Mouse (Mus musculus): ENCODE measurements around the gene Gm884. TPM values are rescaled to one million over a fixed set of nuclear protein-coding genes. Genes with fewer than 3 reads are reported as not detected.
A peak's percentile ranks its signal among the peaks of the same experiment; 100 is the strongest.
"Not testable (repeated sequence)": the region's sequence is repeated elsewhere in the genome, so short reads cannot be mapped to it uniquely, and the experiment has no call there.

The Gm884 gene
- total RNA-seq, 2 experiments from 2014 or later, result not detected

GRCm38 (mm10) chr11:103636261-103636660 is 15.3 kb upstream of the Gm884 start:
- no peak for ATAC-seq (replicated peaks; ENCODE audit: poor library complexity, severe bottlenecking)

- no peak for ATAC-seq (replicated peaks; ENCODE audit: poor library complexity, severe bottlenecking)
These were observed 14.5 kb upstream of the Gm884 start for GRCm38 (mm10) chr11:103635481-103635880.

GRCm38 (mm10) chr11:103634806-103635205 is 13.9 kb upstream of the Gm884 start:
- no peak for ATAC-seq (replicated peaks; ENCODE audit: poor library complexity, severe bottlenecking)

- no peak for ATAC-seq (replicated peaks; ENCODE audit: poor library complexity, severe bottlenecking)
These were observed 6.5 kb upstream of the Gm884 start for GRCm38 (mm10) chr11:103627453-103627852.

GRCm38 (mm10) chr11:103610772-103611171 is 10.2 kb downstream of the Gm884 start:
- no peak for ATAC-seq (replicated peaks; ENCODE audit: poor library complexity, severe bottlenecking)

GRCm38 (mm10) chr11:103606611-103607010 is 14.3 kb downstream of the Gm884 start:
- ATAC-seq (replicated peaks; ENCODE audit: poor library complexity, severe bottlenecking), result peak; percentile 48; the same call in 1 of the 2 replicates

GRCm38 (mm10) chr11:103578339-103578738 is 42.6 kb downstream of the Gm884 start:
- no peak for ATAC-seq (replicated peaks; ENCODE audit: poor library complexity, severe bottlenecking)

GRCm38 (mm10) chr11:103556021-103556420 is 64.9 kb downstream of the Gm884 start:
- ATAC-seq (replicated peaks; ENCODE audit: poor library complexity, severe bottlenecking), result no peak

GRCm38 (mm10) chr11:103534973-103535372 is 86.0 kb downstream of the Gm884 start:
- ATAC-seq (replicated peaks; ENCODE audit: poor library complexity, severe bottlenecking), result not testable (repeated sequence)

GRCm38 (mm10) chr11:103512111-103512510 is 108.8 kb downstream of the Gm884 start:
- ATAC-seq (replicated peaks; ENCODE audit: poor library complexity, severe bottlenecking), result no peak

- ATAC-seq (replicated peaks; ENCODE audit: poor library complexity, severe bottlenecking), result no peak
These were observed 116.4 kb downstream of the Gm884 start, which contains the start of gene Lrrc37a for GRCm38 (mm10) chr11:103504497-103504896. Gene Lrrc37a, minus strand, starts transcription at chr11:103504597.

Other genes starting within 250 kb of the Gm884 start
- gene Plekhm1, start 208.5 kb downstream of the Gm884 start, total RNA-seq (2014; fragmentation: Nextera tagmentation), result 8.6 and 13.2 TPM in 2 replicates
- gene Plekhm1, start 208.5 kb downstream of the Gm884 start, total RNA-seq (2017), result 3.9 and 4.8 TPM in 2 replicates
- not detected in 2 replicates for gene Lrrc37a, start 116.5 kb downstream of the Gm884 start, total RNA-seq (2014; fragmentation: Nextera tagmentation)
- not detected in 2 replicates for gene Lrrc37a, start 116.5 kb downstream of the Gm884 start, total RNA-seq (2017)
- gene Lyzl6, start 17.8 kb upstream of the Gm884 start, total RNA-seq (2014; fragmentation: Nextera tagmentation), result not detected in 2 replicates
- gene Lyzl6, start 17.8 kb upstream of the Gm884 start, total RNA-seq (2017), result not detected in 2 replicates
- gene Rprml, start 28.4 kb upstream of the Gm884 start, total RNA-seq (2014; fragmentation: Nextera tagmentation), result not detected in 2 replicates
- gene Rprml, start 28.4 kb upstream of the Gm884 start, total RNA-seq (2017), result not detected in 2 replicates
- 48.8 and 57.1 TPM in 2 replicates for gene Gosr2, start 76.8 kb upstream of the Gm884 start, total RNA-seq (2014; fragmentation: Nextera tagmentation)
- gene Gosr2, start 76.8 kb upstream of the Gm884 start, total RNA-seq (2017), result 46.3 and 51.3 TPM in 2 replicates
- not detected in 2 replicates for gene Wnt9b, start 128.7 kb upstream of the Gm884 start, total RNA-seq (2014; fragmentation: Nextera tagmentation)
- not detected in 2 replicates for gene Wnt9b, start 128.7 kb upstream of the Gm884 start, total RNA-seq (2017)
- gene Wnt3, start 153.0 kb upstream of the Gm884 start, total RNA-seq (2014; fragmentation: Nextera tagmentation), result not detected in 2 replicates
- gene Wnt3, start 153.0 kb upstream of the Gm884 start, total RNA-seq (2017), result not detected in 2 replicates

All from granulocyte monocyte progenitor cell, adult 5-6 weeks (primary cell).